Comparison of ENCODE assay signal across 23 mouse cellular contexts in genomic region chr9:17874795-17875194, GRCm38 (mm10).
A peak's percentile ranks its signal among the peaks of the same experiment; 100 is the strongest.
DNase-seq lines count a peak whose midpoint lies in the region; ATAC-seq and TF ChIP-seq lines count a peak whose summit lies in the region.
"Had no signal": no experiment of that assay in that cellular context is flagged by ENCODE, and none has a peak within 500 bp of the region (broad histone marks: within the 10 kb centered on the region; RNA-seq: fewer than 3 reads in every experiment).

No protein-coding gene starts in this region.

- no peak for TF ChIP-seq CTCF in ES-Bruce4 (IDR thresholded peaks at IDR 0.05; ENCODE audit: low read depth, low read length)

- peak; percentile 97 for TF ChIP-seq EP300 in ES-Bruce4 (IDR thresholded peaks at IDR 0.05; ENCODE audit: insufficient read depth, low read depth, low read length)

- no peak overlapping the region for H3K4me2 ChIP-seq in intestine, embryonic 16.5 days (ENCODE audit: low read depth, low read length)
- H3K4me2 ChIP-seq: embryonic facial prominence, embryonic 12.5 days; forebrain, embryonic 13.5 days; forebrain, embryonic 15.5 days had no signal

- no peak overlapping the region for H3K4me3 ChIP-seq in ES-Bruce4 (ENCODE audit: low read depth, low read length)
- no peak overlapping the region for H3K4me3 ChIP-seq in ES-E14 (ENCODE audit: insufficient read depth in 1 of 2, low read depth in 1 of 2, low read length in 2 of 2, poor library complexity in 1 of 2, severe bottlenecking in 1 of 2)
- no peak overlapping the region for H3K4me3 ChIP-seq in intestine, embryonic 16.5 days (ENCODE audit: low read length)
- H3K4me3 ChIP-seq: embryonic facial prominence, embryonic 10.5 days; embryonic facial prominence, embryonic 12.5 days; forebrain, embryonic 13.5 days; forebrain, embryonic 15.5 days had no signal

- H3K9me3 ChIP-seq in ES-Bruce4 (replicated peaks; ENCODE audit: control insufficient read depth, insufficient read depth, low read length, poor library complexity, severe bottlenecking), result no peaks in the 10 kb centered on the region
- H3K9me3 ChIP-seq in ES-E14 (ENCODE audit: control insufficient read depth, insufficient read depth, low read depth, low read length), result no peaks in the 10 kb centered on the region
- no peaks in the 10 kb centered on the region for H3K9me3 ChIP-seq in intestine, embryonic 16.5 days (ENCODE audit: control insufficient read depth, low read length)
- H3K9me3 ChIP-seq: embryonic facial prominence, embryonic 10.5 days; embryonic facial prominence, embryonic 12.5 days; forebrain, embryonic 13.5 days; forebrain, embryonic 15.5 days had no signal

- DNase-seq in ES-E14 (ENCODE audit: low read depth, low spot score) (peak; percentile 85), WW6 (ENCODE audit: low read depth, low spot score) (peak; percentile 33)
- DNase-seq in layer of hippocampus, adult 9-10 months (ENCODE audit: low spot score), result no peak
- DNase-seq in right cerebral cortex, postnatal 36 days (ENCODE audit: low spot score in 2 of 2), result no peak
- DNase-seq: adrenal gland, adult 8-10 months; adrenal gland, postnatal 14 days; adrenal gland, postnatal 36 days; B cell, adult 2 months; cerebellum, adult 11-12 months; cerebellum, adult 2 months; cerebellum, adult 9-10 months; cerebellum, postnatal 10 days; cerebellum, postnatal 25 days; forebrain, postnatal 0 days had no signal

- H3K9ac ChIP-seq in ES-Bruce4 (ENCODE audit: low read depth, poor library complexity, severe bottlenecking) (no peak overlapping the region), ES-E14 (ENCODE audit: insufficient read depth, low read depth, low read length, poor library complexity, severe bottlenecking) (no peak overlapping the region)
- H3K9ac ChIP-seq in intestine, embryonic 16.5 days (ENCODE audit: low read depth, low read length), result no peak overlapping the region
- H3K9ac ChIP-seq: embryonic facial prominence, embryonic 12.5 days; forebrain, embryonic 13.5 days; forebrain, embryonic 15.5 days; forebrain, postnatal 0 days had no signal

- ATAC-seq in intestine, embryonic 16.5 days, result no peak
- ATAC-seq: activated CD4-positive, CD25-positive, alpha-beta regulatory T cell, adult 4 months; CD4-positive, CD25-positive, alpha-beta regulatory T cell, adult 4 months; forebrain, embryonic 13.5 days; forebrain, embryonic 15.5 days; forebrain, postnatal 0 days had no signal

- H3K4me1 ChIP-seq in ES-Bruce4 (ENCODE audit: control insufficient read depth, insufficient read depth, low read length) (no peaks in the 10 kb centered on the region), ES-E14 (ENCODE audit: control insufficient read depth in 2 of 2, insufficient read depth in 2 of 2, low read length in 2 of 2, poor library complexity in 1 of 2) (peaks cover 2 to 14% of the 10 kb centered on the region in 2 experiments; a peak in 2 of 4 replicates)
- no peaks in the 10 kb centered on the region for H3K4me1 ChIP-seq in intestine, embryonic 16.5 days (ENCODE audit: control insufficient read depth, insufficient read depth, low read length)
- H3K4me1 ChIP-seq: embryonic facial prominence, embryonic 10.5 days; embryonic facial prominence, embryonic 12.5 days; forebrain, embryonic 13.5 days; forebrain, embryonic 15.5 days had no signal

- no peaks in the 10 kb centered on the region for H3K36me3 ChIP-seq in ES-Bruce4 (ENCODE audit: control insufficient read depth, insufficient read depth, low read length, poor library complexity, severe bottlenecking)
- no peaks in the 10 kb centered on the region for H3K36me3 ChIP-seq in ES-E14 (ENCODE audit: control insufficient read depth, insufficient read depth, low read length, poor library complexity, severe bottlenecking)
- H3K36me3 ChIP-seq in intestine, embryonic 16.5 days (ENCODE audit: control insufficient read depth, insufficient read depth, low read length), result no peaks in the 10 kb centered on the region
- H3K36me3 ChIP-seq: embryonic facial prominence, embryonic 10.5 days; embryonic facial prominence, embryonic 12.5 days; forebrain, embryonic 15.5 days had no signal

- TF ChIP-seq POLR2A in ES-Bruce4 (IDR thresholded peaks at IDR 0.05; ENCODE audit: insufficient read depth, low read length), result no peak

- in situ Hi-C loops in ES-E14 (cut with MboI; ENCODE audit: low sequenced_read_pairs in 2 of 2, unreplicated experiment in 2 of 2), result no loop called here

- H3K27me3 ChIP-seq in ES-Bruce4 (ENCODE audit: control insufficient read depth, insufficient read depth, low read length, poor library complexity, severe bottlenecking), result no peaks in the 10 kb centered on the region
- H3K27me3 ChIP-seq in intestine, embryonic 16.5 days (replicated peaks; ENCODE audit: control insufficient read depth, insufficient read depth, low read length), result no peaks in the 10 kb centered on the region
- H3K27me3 ChIP-seq: CH12.LX; embryonic facial prominence, embryonic 12.5 days; forebrain, embryonic 13.5 days; forebrain, embryonic 15.5 days had no signal

- H3K27ac ChIP-seq in ES-Bruce4 (ENCODE audit: insufficient read depth, low read length) (peak overlapping the region; percentile 24), ES-E14 (ENCODE audit: insufficient read depth, low read depth, low read length, poor library complexity, severe bottlenecking) (peak overlapping the region; percentile 25; the same call in 1 of the 2 replicates)
- no peak overlapping the region for H3K27ac ChIP-seq in intestine, embryonic 16.5 days (ENCODE audit: low read length)
- H3K27ac ChIP-seq: embryonic facial prominence, embryonic 10.5 days; embryonic facial prominence, embryonic 12.5 days; forebrain, embryonic 13.5 days; forebrain, embryonic 15.5 days had no signal

- 52% methylated on average over 2 of the region's 2 CpGs for WGBS in intestine, embryonic 16.5 days

TF ChIP-seq in ES-E14, 5 proteins besides CTCF, POLR2A, EP300 and RAD21:
- peak; percentile 54; the same call in 1 of the 2 replicates for TF ChIP-seq CHD2 (IDR thresholded peaks at IDR 0.05; ENCODE audit: low read depth, low read length)
- no peak for TF ChIP-seq ZNF384 (IDR thresholded peaks at IDR 0.05; ENCODE audit: low read depth, low read length)

Comparison
In these comparisons a context has a peak if more than half of its experiments do, and no peak if none do; other contexts are left out.
1. DNase-seq: peak in ES-E14 (single experiment) and WW6 (single experiment); none in layer of hippocampus, adult 9-10 months (single experiment) and right cerebral cortex, postnatal 36 days (0 of 2).